Mouse (Mus musculus) midbrain, embryonic 16.5 days (tissue): ENCODE measurements around the gene Sypl2. TPM values are rescaled to one million over a fixed set of nuclear protein-coding genes. Genes with fewer than 3 reads are reported as not detected.

Source experiments
- ATAC-seq: fragments of 200-750 bp; cut with Nextera tagmentation; 2 replicates; pipeline ENCODE4 v1.8.0; 2017; ENCODE audit warnings: moderate TSS enrichment
- H3K27ac ChIP-seq: fragments of 300-500 bp; sonication (generic); 2 replicates; pipeline ENCODE4 v1.5.1; 2014; ENCODE audit warnings: mild to moderate bottlenecking, low read length, mixed read lengths
- H3K27me3 ChIP-seq: fragments of 300-500 bp; sonication (generic); 2 replicates; pipeline ENCODE4 v1.6.1; 2014; ENCODE audit warnings: low read depth, low read length, mixed read lengths; ENCODE audit not compliant: control insufficient read depth, insufficient read depth
- H3K36me3 ChIP-seq: fragments of 300-500 bp; sonication (generic); 2 replicates; pipeline ENCODE4 v1.6.1; 2014; ENCODE audit warnings: mild to moderate bottlenecking, low read length, moderate library complexity, mixed read lengths; ENCODE audit not compliant: control insufficient read depth, insufficient read depth
- H3K4me1 ChIP-seq: fragments of 300-500 bp; sonication (generic); 2 replicates; pipeline ENCODE4 v1.6.1; 2014; ENCODE audit warnings: mild to moderate bottlenecking, low read length, mixed read lengths; ENCODE audit not compliant: control insufficient read depth, insufficient read depth
- H3K4me2 ChIP-seq: fragments of 300-500 bp; sonication (generic); 2 replicates; pipeline ENCODE4 v1.6.1; 2014; ENCODE audit warnings: mild to moderate bottlenecking, low read length, mixed read lengths
- H3K4me3 ChIP-seq: fragments of 300-500 bp; sonication (generic); 2 replicates; pipeline ENCODE4 v1.5.1; 2014; ENCODE audit warnings: low read depth, mild to moderate bottlenecking, low read length, moderate library complexity, mixed read lengths
- H3K9ac ChIP-seq: fragments of 300-500 bp; sonication (generic); 2 replicates; pipeline ENCODE4 v1.6.1; 2014; ENCODE audit warnings: low read depth, low read length, mixed read lengths
- H3K9me3 ChIP-seq: fragments of 300-500 bp; sonication (generic); replicated peaks from 2 replicates; pipeline ENCODE4 v1.6.1; 2014; ENCODE audit warnings: mild to moderate bottlenecking, low read length, mixed read lengths; ENCODE audit not compliant: control insufficient read depth, poor library complexity, severe bottlenecking
- WGBS: fragments of 180-500 bp; shearing (Covaris S2); extraction: QIAGEN DNeasy Blood & Tissue Kit; methylation state at CpG from one replicate; pipeline ENCODE4 v1.1.7; 2014; 5-methylcytosine and 5-hydroxymethylcytosine counted together
- polyA plus RNA-seq: library from polyadenylated mRNA; unstranded; fragments of >200 nt; fragmentation: Nextera tagmentation; extraction: Ambion mirVana; gene quantifications from 2 replicates; pipeline ENCODE4 v1.2.1, GENCODE M21; 2015

The Sypl2 gene
- polyA plus RNA-seq, 1 experiment from 2014 or later = 0.67 TPM

- ATAC-seq = peak; percentile 79
- peaks cover 17% of the 10 kb centered on the region for H3K36me3 ChIP-seq
Observed at GRCm38 (mm10) chr3:108200329-108201323, 25.8 kb downstream of the Sypl2 start, which contains the start of gene Cyb561d1. TSS of gene Cyb561d1 (minus strand) at chr3:108201212.

GRCm38 (mm10) chr3:108199231-108199630, 27.2 kb downstream of the Sypl2 start:
- no peak for ATAC-seq
- no peak overlapping the region for H3K27ac ChIP-seq
- H3K36me3 ChIP-seq = peaks cover 7% of the 10 kb centered on the region
- no peak overlapping the region for H3K4me2 ChIP-seq
- peaks cover 21% of the 10 kb centered on the region for H3K4me1 ChIP-seq
- no peaks in the 10 kb centered on the region for H3K9me3 ChIP-seq
- H3K27me3 ChIP-seq = no peaks in the 10 kb centered on the region
- no peak overlapping the region for H3K4me3 ChIP-seq
- H3K9ac ChIP-seq = no peak overlapping the region
- 91% methylated on average over 6 of the region's 6 CpGs for WGBS

More at GRCm38 (mm10) chr3:108200329-108201323, 25.8 kb downstream of the Sypl2 start, which contains the start of gene Cyb561d1:
- H3K9ac ChIP-seq = peak within 1 kb of the TSS; percentile 68
- peak within 1 kb of the TSS; percentile 54 for H3K4me3 ChIP-seq
- H3K9me3 ChIP-seq = no peaks in the 10 kb centered on the region
- peak within 1 kb of the TSS; percentile 68 for H3K4me2 ChIP-seq
- H3K27me3 ChIP-seq = no peaks in the 10 kb centered on the region
- H3K27ac ChIP-seq = peak within 1 kb of the TSS; percentile 74
- H3K4me1 ChIP-seq = peaks cover 20% of the 10 kb centered on the region
- WGBS = 3% methylated on average over 44 of the region's 44 CpGs

GRCm38 (mm10) chr3:108197066-108197497, 29.4 kb downstream of the Sypl2 start:
- H3K27me3 ChIP-seq = no peaks in the 10 kb centered on the region
- no peak overlapping the region for H3K4me3 ChIP-seq
- H3K36me3 ChIP-seq = peaks cover 3% of the 10 kb centered on the region
- peaks cover 21% of the 10 kb centered on the region for H3K4me1 ChIP-seq
- no peaks in the 10 kb centered on the region for H3K9me3 ChIP-seq
- H3K4me2 ChIP-seq = peak overlapping the region; percentile 33
- 0 out of 2 replicates have a peak, but pooled peaks have one; percentile 2 for ATAC-seq
- 17% methylated on average over 14 of the region's 14 CpGs for WGBS
- peak overlapping the region; percentile 67 for H3K27ac ChIP-seq
- peak overlapping the region; percentile 55 for H3K9ac ChIP-seq

GRCm38 (mm10) chr3:108195941-108196590, 30.4 kb downstream of the Sypl2 start:
- ATAC-seq = no peak
- Histone ChIP-seq H3K4me2 (no peak overlapping the region), H3K27me3 (no peaks in the 10 kb centered on the region), H3K36me3 (peaks cover 3% of the 10 kb centered on the region), H3K27ac (0 out of 2 replicates have a peak overlapping the region, but pooled peaks have one; percentile 19), H3K4me1 (peaks cover 17% of the 10 kb centered on the region), H3K9ac (peak overlapping the region; percentile 2; the same call in 1 of the 2 replicates), H3K4me3 (no peak overlapping the region), H3K9me3 (no peaks in the 10 kb centered on the region)
- WGBS = 68% methylated on average over 7 of the region's 7 CpGs

- 89% methylated on average over 4 of the region's 4 CpGs for WGBS
- Histone ChIP-seq H3K4me2 (no peak overlapping the region), H3K4me3 (no peak overlapping the region), H3K27ac (no peak overlapping the region), H3K4me1 (peaks cover 17% of the 10 kb centered on the region), H3K9ac (no peak overlapping the region), H3K9me3 (no peaks in the 10 kb centered on the region), H3K27me3 (no peaks in the 10 kb centered on the region), H3K36me3 (peaks cover 3% of the 10 kb centered on the region)
- no peak for ATAC-seq
Observed at GRCm38 (mm10) chr3:108195287-108195686, 31.2 kb downstream of the Sypl2 start.

GRCm38 (mm10) chr3:108193686-108194085, 32.8 kb downstream of the Sypl2 start:
- Histone ChIP-seq H3K9ac (no peak overlapping the region), H3K36me3 (peaks cover 3% of the 10 kb centered on the region), H3K27me3 (no peaks in the 10 kb centered on the region), H3K4me1 (peaks cover 22% of the 10 kb centered on the region), H3K4me2 (no peak overlapping the region), H3K9me3 (no peaks in the 10 kb centered on the region), H3K4me3 (no peak overlapping the region), H3K27ac (no peak overlapping the region)
- ATAC-seq = no peak
- 76% methylated on average over 4 of the region's 4 CpGs for WGBS

- ATAC-seq = no peak
- peaks cover 24% of the 10 kb centered on the region for H3K4me1 ChIP-seq
- 77% methylated on average over 5 of the region's 5 CpGs for WGBS
- H3K4me2 ChIP-seq = no peak overlapping the region
- no peaks in the 10 kb centered on the region for H3K27me3 ChIP-seq
- H3K9me3 ChIP-seq = no peaks in the 10 kb centered on the region
- no peak overlapping the region for H3K27ac ChIP-seq
- peaks cover 4% of the 10 kb centered on the region for H3K36me3 ChIP-seq
- H3K9ac ChIP-seq = no peak overlapping the region
- H3K4me3 ChIP-seq = no peak overlapping the region
Observed at GRCm38 (mm10) chr3:108189897-108190296, 36.6 kb downstream of the Sypl2 start.

GRCm38 (mm10) chr3:108188716-108189490, 37.5 kb downstream of the Sypl2 start:
- H3K9ac ChIP-seq = no peak overlapping the region
- H3K27ac ChIP-seq = no peak overlapping the region
- no peak overlapping the region for H3K4me2 ChIP-seq
- peaks cover 24% of the 10 kb centered on the region for H3K4me1 ChIP-seq
- ATAC-seq = no peak
- peaks cover 4% of the 10 kb centered on the region for H3K36me3 ChIP-seq
- 74% methylated on average over 9 of the region's 9 CpGs for WGBS
- H3K27me3 ChIP-seq = no peaks in the 10 kb centered on the region; the same call in 1 of the 2 replicates
- H3K9me3 ChIP-seq = no peaks in the 10 kb centered on the region
- no peak overlapping the region for H3K4me3 ChIP-seq
